8 mouse cellular contexts compared by ENCODE assay signal in the genomic region with DNA sequence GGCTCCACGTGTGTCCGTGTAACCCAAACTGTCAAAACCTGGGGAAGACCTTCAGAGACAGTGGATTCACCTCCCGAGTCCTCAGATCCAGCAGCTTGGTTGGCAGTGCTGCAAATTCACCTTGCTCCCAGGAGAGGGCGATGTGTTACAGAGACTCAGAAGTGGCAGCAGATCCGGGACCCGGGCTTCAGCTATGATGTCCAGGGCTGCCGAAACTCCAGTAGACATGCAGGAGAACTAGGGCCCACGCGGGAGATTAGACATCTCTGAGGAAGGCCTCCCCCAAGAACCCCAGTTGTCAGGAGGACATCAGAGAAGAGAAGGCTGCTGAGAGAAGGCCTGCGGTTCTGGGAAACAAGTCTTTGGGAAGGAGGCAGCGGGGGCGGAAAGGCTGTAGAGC. TPM values are rescaled to one million over a fixed set of nuclear protein-coding genes. Genes with fewer than 3 reads are reported as not detected.
DNase-seq lines count a peak whose midpoint lies in the region; ATAC-seq and TF ChIP-seq lines count a peak whose summit lies in the region.

No protein-coding gene starts in this region.

- H3K27me3 ChIP-seq in forebrain, postnatal 0 days (ENCODE audit: insufficient read depth, low read length): no peaks in the 10 kb centered on the region
- no peaks in the 10 kb centered on the region for H3K27me3 ChIP-seq in hindbrain, postnatal 0 days (ENCODE audit: insufficient read depth, low read length)
- H3K27me3 ChIP-seq in midbrain, embryonic 16.5 days (ENCODE audit: control insufficient read depth, insufficient read depth, low read depth, low read length): no peaks in the 10 kb centered on the region

- peaks cover 14% of the 10 kb centered on the region for H3K36me3 ChIP-seq in forebrain, postnatal 0 days (ENCODE audit: insufficient read depth)
- no peaks in the 10 kb centered on the region for H3K36me3 ChIP-seq in hindbrain, postnatal 0 days (ENCODE audit: insufficient read depth, low read length)
- H3K36me3 ChIP-seq in midbrain, embryonic 16.5 days (ENCODE audit: control insufficient read depth, insufficient read depth, low read length): peaks cover 10% of the 10 kb centered on the region

- H3K27ac ChIP-seq in forebrain, postnatal 0 days (ENCODE audit: low read depth, low read length): peak overlapping the region; percentile 40; the same call in 1 of the 2 replicates
- no peak overlapping the region for H3K27ac ChIP-seq in hindbrain, postnatal 0 days
- H3K27ac ChIP-seq in midbrain, embryonic 16.5 days (ENCODE audit: low read length): peak overlapping the region; percentile 32; the same call in 1 of the 2 replicates

- ATAC-seq in forebrain, postnatal 0 days: peak; percentile 39
- ATAC-seq in hindbrain, postnatal 0 days: peak; percentile 2; the same call in 1 of the 2 replicates
- no peak for ATAC-seq in midbrain, embryonic 16.5 days

- peak; percentile 92 for TF ChIP-seq CTCF in forebrain, postnatal 0 days (IDR thresholded peaks at IDR 0.05; ENCODE audit: low read depth)
- peak; percentile 87 for TF ChIP-seq CTCF in hindbrain, postnatal 0 days (IDR thresholded peaks at IDR 0.05; ENCODE audit: low read depth)

- H3K9me3 ChIP-seq in forebrain, postnatal 0 days (ENCODE audit: low read length): no peaks in the 10 kb centered on the region
- no peaks in the 10 kb centered on the region for H3K9me3 ChIP-seq in hindbrain, postnatal 0 days (ENCODE audit: low read length)
- H3K9me3 ChIP-seq in midbrain, embryonic 16.5 days (replicated peaks; ENCODE audit: control insufficient read depth, low read length, poor library complexity, severe bottlenecking): no peaks in the 10 kb centered on the region

- peak; percentile 61 for DNase-seq in urinary bladder, postnatal 14 days (ENCODE audit: low spot score)
- no peak for DNase-seq in urinary bladder, postnatal 10 days (ENCODE audit: low spot score)
- DNase-seq in cerebellum, adult 8-10 months: peak; percentile 87
- peak; percentile 87 for DNase-seq in forebrain, postnatal 0 days
- peak; percentile 92 for DNase-seq in hindbrain, postnatal 0 days (ENCODE audit: low spot score)
- peak; percentile 82 to 90 for DNase-seq in left cerebral cortex, postnatal 14 days (ENCODE audit: low spot score in 2 of 2)
- DNase-seq in thymus, postnatal 14 days: peak; percentile 30

- 20% methylated on average over 12 of the region's 12 CpGs for WGBS in forebrain, postnatal 0 days
- WGBS in hindbrain, postnatal 0 days: 19% methylated on average over 12 of the region's 12 CpGs
- 23% methylated on average over 12 of the region's 12 CpGs for WGBS in midbrain, embryonic 16.5 days

- no peak overlapping the region for H3K4me2 ChIP-seq in forebrain, postnatal 0 days (ENCODE audit: low read depth)
- no peak overlapping the region for H3K4me2 ChIP-seq in hindbrain, postnatal 0 days (ENCODE audit: low read depth, low read length)
- no peak overlapping the region for H3K4me2 ChIP-seq in midbrain, embryonic 16.5 days (ENCODE audit: low read length)

- H3K4me1 ChIP-seq in forebrain, postnatal 0 days (ENCODE audit: insufficient read depth): peaks cover 6% of the 10 kb centered on the region; the same call in 1 of the 2 replicates
- 0 out of 2 replicates have a peak, but pooled peaks cover 6% of the 10 kb centered on the region for H3K4me1 ChIP-seq in hindbrain, postnatal 0 days (ENCODE audit: insufficient read depth, low read length)
- peaks cover 22% of the 10 kb centered on the region for H3K4me1 ChIP-seq in midbrain, embryonic 16.5 days (ENCODE audit: control insufficient read depth, insufficient read depth, low read length)

- no peak overlapping the region for H3K4me3 ChIP-seq in forebrain, postnatal 0 days (ENCODE audit: low read depth, low read length)
- H3K4me3 ChIP-seq in hindbrain, postnatal 0 days (ENCODE audit: low read length): no peak overlapping the region
- H3K4me3 ChIP-seq in midbrain, embryonic 16.5 days (ENCODE audit: low read depth, low read length): no peak overlapping the region

- intact Hi-C loops in left cerebral cortex, postnatal 14 days (cut with DNase I): loop anchor here (2.0 to 10.0 kb wide), 3 partner anchors 171 to 443 kb away; a partner anchor contains a TSS

- 0 out of 2 replicates have a peak overlapping the region, but pooled peaks have one; percentile 18 for H3K9ac ChIP-seq in forebrain, postnatal 0 days
- no peak overlapping the region; the same call in 1 of the 2 replicates for H3K9ac ChIP-seq in hindbrain, postnatal 0 days (replicated peaks; ENCODE audit: low read length)
- H3K9ac ChIP-seq in midbrain, embryonic 16.5 days (ENCODE audit: low read depth, low read length): 0 out of 2 replicates have a peak overlapping the region, but pooled peaks have one; percentile 25

RNA-seq across cellular contexts. Expression of a gene that starts 50.7 kb away (rescaled TPM):
- not detected in 2 replicates for total RNA-seq in forebrain, postnatal 0 days (2014; rRNA removed)
- 0.15 and 0.40 TPM in 2 replicates for polyA plus RNA-seq in forebrain, postnatal 0 days (2015; fragmentation: Nextera tagmentation; extraction: Ambion mirVana)
- total RNA-seq in hindbrain, postnatal 0 days (2014; rRNA removed): 0.21 and 1.2 TPM in 2 replicates
- polyA plus RNA-seq in hindbrain, postnatal 0 days (2015; fragmentation: Nextera tagmentation; extraction: Ambion mirVana): 0.28 and 0.35 TPM in 2 replicates
- under 1 TPM; 0.20 to 0.44 TPM for total RNA-seq in left cerebral cortex, postnatal 14 days (2021)
- polyA plus RNA-seq in midbrain, embryonic 16.5 days (2015; fragmentation: Nextera tagmentation; extraction: Ambion mirVana): 0.11 TPM in 1 of 2 replicates, not detected in the other
